Comparison of ENCODE assay signal across 11 mouse cellular contexts in the genomic region with DNA sequence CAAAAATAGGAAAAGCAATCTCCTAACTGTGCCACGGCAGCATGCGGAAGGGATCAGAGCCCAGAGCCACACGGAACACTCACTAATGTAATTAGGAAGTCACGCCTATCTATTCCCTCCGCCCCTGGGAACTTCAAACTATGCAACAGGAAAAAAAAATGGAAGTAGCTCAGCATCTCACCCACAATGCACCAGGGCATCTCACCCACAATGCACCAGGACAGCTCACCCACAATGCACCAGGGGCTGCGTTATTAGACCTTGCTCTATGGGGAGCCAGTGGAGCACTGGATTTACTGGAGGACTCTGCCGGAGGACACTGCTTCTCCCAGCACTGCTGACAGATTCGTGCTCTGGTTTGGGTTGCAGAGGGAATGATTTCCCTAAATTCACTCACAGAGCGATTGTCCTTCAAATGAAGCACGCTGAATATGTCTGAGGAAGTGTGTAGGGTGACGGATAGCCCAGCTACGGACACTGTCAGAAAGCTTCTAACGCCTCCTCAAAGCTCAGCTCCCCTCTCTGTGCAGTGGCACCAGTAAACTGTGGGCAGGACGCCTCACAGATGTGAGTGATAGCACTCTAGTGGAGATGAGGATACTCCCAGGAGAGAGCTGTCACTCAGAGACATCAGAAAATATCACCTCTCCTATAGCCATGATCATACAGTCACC. TPM values are rescaled to one million over a fixed set of nuclear protein-coding genes. Genes with fewer than 3 reads are reported as not detected.
DNase-seq lines count a peak whose midpoint lies in the region; ATAC-seq and TF ChIP-seq lines count a peak whose summit lies in the region.
"Had no signal": no experiment of that assay in that cellular context is flagged by ENCODE, and none has a peak within 500 bp of the region (broad histone marks: within the 10 kb centered on the region; RNA-seq: fewer than 3 reads in every experiment).

No protein-coding gene starts in this region.

- no peak overlapping the region for H3K9ac ChIP-seq in forebrain, embryonic 13.5 days
- H3K9ac ChIP-seq in forebrain, embryonic 16.5 days (replicated peaks; ENCODE audit: low read depth, low read length), result no peak overlapping the region
- no peak overlapping the region for H3K9ac ChIP-seq in stomach, embryonic 14.5 days (replicated peaks; ENCODE audit: low read depth, low read length)
- no peak overlapping the region for H3K9ac ChIP-seq in stomach, postnatal 0 days (ENCODE audit: low read length)
- no peak overlapping the region for H3K9ac ChIP-seq in lung, embryonic 16.5 days (ENCODE audit: low read length)
- H3K9ac ChIP-seq: heart, embryonic 13.5 days; liver, embryonic 15.5 days had no signal

- no peak overlapping the region for H3K4me2 ChIP-seq in forebrain, embryonic 13.5 days
- H3K4me2 ChIP-seq in forebrain, embryonic 16.5 days (ENCODE audit: low read length), result no peak overlapping the region
- H3K4me2 ChIP-seq in stomach, embryonic 14.5 days (replicated peaks; ENCODE audit: low read depth, low read length), result no peak overlapping the region
- H3K4me2 ChIP-seq in stomach, postnatal 0 days (replicated peaks; ENCODE audit: low read depth), result no peak overlapping the region
- H3K4me2 ChIP-seq in lung, embryonic 16.5 days (ENCODE audit: low read depth, low read length), result no peak overlapping the region
- H3K4me2 ChIP-seq: heart, embryonic 13.5 days; liver, embryonic 15.5 days had no signal

- DNase-seq in stomach, postnatal 0 days (ENCODE audit: low spot score), result no peak
- DNase-seq in thymus, postnatal 0 days (ENCODE audit: low spot score), result no peak
- no peak for DNase-seq in c-Kit-positive CD71-positive TER-119-positive erythroid progenitor cells, embryonic 14.5 days (ENCODE audit: low spot score)

- 81% methylated on average over 14 of the region's 14 CpGs for WGBS in forebrain, embryonic 13.5 days
- 77% methylated on average over 14 of the region's 14 CpGs for WGBS in forebrain, embryonic 16.5 days
- 73% methylated on average over 14 of the region's 14 CpGs for WGBS in stomach, embryonic 14.5 days
- WGBS in stomach, postnatal 0 days, result 77% methylated on average over 14 of the region's 14 CpGs
- WGBS in lung, embryonic 16.5 days, result 57% methylated on average over 14 of the region's 14 CpGs

- no peak overlapping the region for H3K27ac ChIP-seq in forebrain, embryonic 13.5 days
- H3K27ac ChIP-seq in forebrain, embryonic 16.5 days (ENCODE audit: low read length), result no peak overlapping the region
- H3K27ac ChIP-seq in stomach, embryonic 14.5 days (ENCODE audit: low read length), result no peak overlapping the region
- H3K27ac ChIP-seq in stomach, postnatal 0 days (replicated peaks), result no peak overlapping the region; the same call in 1 of the 2 replicates
- H3K27ac ChIP-seq in lung, embryonic 16.5 days (ENCODE audit: low read length), result 0 out of 2 replicates have a peak overlapping the region, but pooled peaks have one; percentile 3
- H3K27ac ChIP-seq: heart, embryonic 13.5 days; liver, embryonic 15.5 days had no signal

- TF ChIP-seq EP300 in stomach, postnatal 0 days (optimal IDR thresholded peaks at IDR 0.05), result no peak

- ATAC-seq in forebrain, embryonic 13.5 days, result peak; percentile 30
- ATAC-seq in forebrain, embryonic 16.5 days, result no peak
- ATAC-seq in stomach, embryonic 14.5 days (ENCODE audit: insufficient number of reproducible peaks, insufficient read depth, low FRiP score, low read depth), result 0 out of 2 replicates have a peak, but pooled peaks have one; percentile 21
- ATAC-seq in stomach, postnatal 0 days (ENCODE audit: low FRiP score, low TSS enrichment), result no peak
- peak; percentile 44 for ATAC-seq in lung, embryonic 16.5 days (ENCODE audit: low read depth)
- ATAC-seq: inflammation-experienced regulatory T-cells, adult 6 months had no signal

- no peak for TF ChIP-seq CTCF in stomach, postnatal 0 days (IDR thresholded peaks at IDR 0.05; ENCODE audit: low read depth)

- H3K9me3 ChIP-seq in forebrain, embryonic 13.5 days (replicated peaks), result 0 out of 2 replicates have a peak, but pooled peaks cover 5% of the 10 kb centered on the region
- no peaks in the 10 kb centered on the region for H3K9me3 ChIP-seq in forebrain, embryonic 16.5 days (ENCODE audit: control insufficient read depth, low read length)
- no peaks in the 10 kb centered on the region for H3K9me3 ChIP-seq in stomach, embryonic 14.5 days (ENCODE audit: control insufficient read depth, low read depth, low read length)
- H3K9me3 ChIP-seq in stomach, postnatal 0 days (ENCODE audit: control insufficient read depth, low read length), result no peaks in the 10 kb centered on the region
- H3K9me3 ChIP-seq in lung, embryonic 16.5 days (ENCODE audit: control insufficient read depth, low read length), result peaks cover 2% of the 10 kb centered on the region
- H3K9me3 ChIP-seq: liver, embryonic 15.5 days had no signal

- H3K4me1 ChIP-seq in forebrain, embryonic 13.5 days, result peaks cover 9% of the 10 kb centered on the region
- peaks cover 2% of the 10 kb centered on the region; the same call in 1 of the 2 replicates for H3K4me1 ChIP-seq in forebrain, embryonic 16.5 days (replicated peaks; ENCODE audit: control insufficient read depth, insufficient read depth, low read length)
- peaks cover 7% of the 10 kb centered on the region; the same call in 1 of the 2 replicates for H3K4me1 ChIP-seq in stomach, embryonic 14.5 days (ENCODE audit: control insufficient read depth, insufficient read depth, low read length)
- H3K4me1 ChIP-seq in stomach, postnatal 0 days (replicated peaks; ENCODE audit: control insufficient read depth, insufficient read depth), result no peaks in the 10 kb centered on the region
- peaks cover 13% of the 10 kb centered on the region for H3K4me1 ChIP-seq in lung, embryonic 16.5 days (replicated peaks; ENCODE audit: control insufficient read depth, insufficient read depth, low read length)
- H3K4me1 ChIP-seq: liver, embryonic 15.5 days had no signal

- H3K27me3 ChIP-seq in forebrain, embryonic 13.5 days, result no peaks in the 10 kb centered on the region
- no peaks in the 10 kb centered on the region for H3K27me3 ChIP-seq in forebrain, embryonic 16.5 days (replicated peaks; ENCODE audit: control insufficient read depth, insufficient read depth, low read length)
- H3K27me3 ChIP-seq in stomach, embryonic 14.5 days (ENCODE audit: control insufficient read depth, insufficient read depth, low read length), result no peaks in the 10 kb centered on the region
- no peaks in the 10 kb centered on the region for H3K27me3 ChIP-seq in stomach, postnatal 0 days (ENCODE audit: control insufficient read depth, insufficient read depth, low read length)
- no peaks in the 10 kb centered on the region for H3K27me3 ChIP-seq in lung, embryonic 16.5 days (ENCODE audit: control insufficient read depth, insufficient read depth, low read depth, low read length)
- H3K27me3 ChIP-seq: heart, embryonic 13.5 days; liver, embryonic 15.5 days had no signal

- H3K4me3 ChIP-seq in forebrain, embryonic 13.5 days, result no peak overlapping the region
- H3K4me3 ChIP-seq in forebrain, embryonic 16.5 days (replicated peaks; ENCODE audit: low read length), result no peak overlapping the region
- no peak overlapping the region for H3K4me3 ChIP-seq in stomach, embryonic 14.5 days (ENCODE audit: low read depth, low read length)
- no peak overlapping the region for H3K4me3 ChIP-seq in stomach, postnatal 0 days (ENCODE audit: low read depth, low read length)
- H3K4me3 ChIP-seq in lung, embryonic 16.5 days (ENCODE audit: low read length), result no peak overlapping the region
- H3K4me3 ChIP-seq: heart, embryonic 13.5 days; liver, embryonic 15.5 days; myocyte had no signal

- H3K36me3 ChIP-seq in forebrain, embryonic 13.5 days (ENCODE audit: poor library complexity, severe bottlenecking), result no peaks in the 10 kb centered on the region
- H3K36me3 ChIP-seq in forebrain, embryonic 16.5 days (ENCODE audit: control insufficient read depth, insufficient read depth), result no peaks in the 10 kb centered on the region
- no peaks in the 10 kb centered on the region for H3K36me3 ChIP-seq in stomach, embryonic 14.5 days (ENCODE audit: control insufficient read depth, insufficient read depth, low read length)
- no peaks in the 10 kb centered on the region for H3K36me3 ChIP-seq in stomach, postnatal 0 days (ENCODE audit: control insufficient read depth, insufficient read depth, low read length)
- no peaks in the 10 kb centered on the region for H3K36me3 ChIP-seq in lung, embryonic 16.5 days (ENCODE audit: control insufficient read depth, insufficient read depth, low read length)
- H3K36me3 ChIP-seq: heart, embryonic 13.5 days; liver, embryonic 15.5 days had no signal

RNA-seq across cellular contexts. Expression of a gene that starts 51.8 kb away (rescaled TPM):
- 18.7 and 19.4 TPM in 2 replicates for polyA plus RNA-seq in forebrain, embryonic 13.5 days (2015; fragmentation: Nextera tagmentation; extraction: Ambion mirVana)
- polyA plus RNA-seq in forebrain, embryonic 16.5 days (2015; fragmentation: Nextera tagmentation; extraction: Ambion mirVana), result 23.1 and 26.8 TPM in 2 replicates
- polyA plus RNA-seq in stomach, embryonic 14.5 days (2014; fragmentation: Nextera tagmentation; extraction: Ambion mirVana), result 119 and 134 TPM in 2 replicates
- polyA plus RNA-seq in stomach, postnatal 0 days (2015; fragmentation: Nextera tagmentation; extraction: Ambion mirVana), result 101 and 104 TPM in 2 replicates
- polyA plus RNA-seq in lung, embryonic 16.5 days (2015; fragmentation: Nextera tagmentation; extraction: Ambion mirVana), result 162 and 164 TPM in 2 replicates
- polyA plus RNA-seq in thymus, postnatal 0 days (2015; fragmentation: Nextera tagmentation; extraction: Ambion mirVana), result 81.9 and 91.2 TPM in 2 replicates

Comparison
In these comparisons a context has a peak if more than half of its experiments do, and no peak if none do; other contexts are left out.
1. ATAC-seq: peak in forebrain, embryonic 13.5 days (single experiment), stomach, embryonic 14.5 days (single experiment) and lung, embryonic 16.5 days (single experiment); none in forebrain, embryonic 16.5 days (single experiment) and stomach, postnatal 0 days (single experiment).